ENCODE assay signal across 10 mouse cellular contexts in the genomic region with DNA sequence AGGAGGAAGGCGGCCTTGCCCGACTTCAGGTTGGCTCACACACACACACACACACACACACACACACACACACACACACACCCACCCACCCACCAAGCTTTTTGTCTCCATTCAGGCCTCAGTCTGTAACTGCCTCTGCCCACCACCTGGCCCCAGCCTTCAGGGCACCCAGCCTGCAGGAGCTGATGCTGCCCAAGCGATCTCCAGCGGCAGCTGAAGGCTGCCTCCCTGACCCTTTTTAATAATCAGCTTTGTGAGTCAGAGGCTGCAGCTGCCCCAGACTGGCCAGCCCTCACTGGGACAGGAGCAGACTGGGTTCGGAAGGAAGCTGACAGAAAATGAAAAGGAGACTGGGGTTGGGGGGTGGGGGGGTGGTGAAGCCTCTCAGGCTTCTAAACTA. TPM values are rescaled to one million over a fixed set of nuclear protein-coding genes. Genes with fewer than 3 reads are reported as not detected.
DNase-seq lines count a peak whose midpoint lies in the region; ATAC-seq lines count a peak whose summit lies in the region.
"Had no signal": no experiment of that assay in that cellular context is flagged by ENCODE, and none has a peak within 500 bp of the region (broad histone marks: within the 10 kb centered on the region; RNA-seq: fewer than 3 reads in every experiment).

No protein-coding gene starts in this region.

- peak overlapping the region; percentile 48; the same call in 1 of the 2 replicates for H3K27ac ChIP-seq in heart, embryonic 13.5 days (replicated peaks)
- no peak overlapping the region; the same call in 1 of the 2 replicates for H3K27ac ChIP-seq in embryonic facial prominence, embryonic 14.5 days (replicated peaks; ENCODE audit: low read depth, low read length)
- H3K27ac ChIP-seq in midbrain, embryonic 13.5 days, result peak overlapping the region; percentile 70

- intact Hi-C loops in heart, postnatal 14 days (cut with DNase I), result no loop called here

- H3K4me2 ChIP-seq in heart, embryonic 13.5 days, result peak overlapping the region; percentile 27; the same call in 1 of the 2 replicates
- no peak overlapping the region for H3K4me2 ChIP-seq in embryonic facial prominence, embryonic 14.5 days (ENCODE audit: low read depth, low read length)
- H3K4me2 ChIP-seq in midbrain, embryonic 13.5 days (replicated peaks), result peak overlapping the region; percentile 86

- no peaks in the 10 kb centered on the region for H3K9me3 ChIP-seq in heart, embryonic 13.5 days
- H3K9me3 ChIP-seq in embryonic facial prominence, embryonic 14.5 days (ENCODE audit: control insufficient read depth, low read length), result no peaks in the 10 kb centered on the region
- no peaks in the 10 kb centered on the region for H3K9me3 ChIP-seq in midbrain, embryonic 13.5 days

- ATAC-seq in heart, embryonic 13.5 days (ENCODE audit: extremely low read depth, insufficient number of reproducible peaks, low FRiP score, low TSS enrichment), result no peak
- 0 out of 2 replicates have a peak, but pooled peaks have one; percentile 20 for ATAC-seq in embryonic facial prominence, embryonic 14.5 days (ENCODE audit: low read depth)
- no peak for ATAC-seq in midbrain, embryonic 13.5 days

- no peak for DNase-seq in heart, postnatal 14 days
- peak; percentile 76 for DNase-seq in adrenal gland, adult 2 months
- peak; percentile 57 for DNase-seq in embryonic facial prominence, embryonic 14.5 days (ENCODE audit: low spot score)
- DNase-seq in thymus, postnatal 14 days, result no peak
- no peak for DNase-seq in spleen, adult 12 weeks (ENCODE audit: low spot score)
- no peak for DNase-seq in cerebellum, adult 9-11 months
- DNase-seq: cerebellum, adult 18-20 months; gastrocnemius, postnatal 36 days had no signal

- peaks cover 3% of the 10 kb centered on the region; the same call in 1 of the 2 replicates for H3K36me3 ChIP-seq in heart, embryonic 13.5 days
- H3K36me3 ChIP-seq in embryonic facial prominence, embryonic 14.5 days (ENCODE audit: control insufficient read depth, insufficient read depth, low read length), result no peaks in the 10 kb centered on the region
- no peaks in the 10 kb centered on the region for H3K36me3 ChIP-seq in midbrain, embryonic 13.5 days

- no peaks in the 10 kb centered on the region for H3K27me3 ChIP-seq in heart, embryonic 13.5 days (replicated peaks)
- no peaks in the 10 kb centered on the region for H3K27me3 ChIP-seq in embryonic facial prominence, embryonic 14.5 days (replicated peaks; ENCODE audit: control insufficient read depth, insufficient read depth, low read length)
- H3K27me3 ChIP-seq in midbrain, embryonic 13.5 days, result no peaks in the 10 kb centered on the region

- WGBS in heart, embryonic 13.5 days, result 60% methylated on average over 5 of the region's 5 CpGs
- WGBS in embryonic facial prominence, embryonic 14.5 days, result 42% methylated on average over 3 of the region's 5 CpGs
- WGBS in midbrain, embryonic 13.5 days, result 35% methylated on average over 5 of the region's 5 CpGs

- peak overlapping the region; percentile 10 for H3K4me3 ChIP-seq in heart, embryonic 13.5 days
- no peak overlapping the region for H3K4me3 ChIP-seq in embryonic facial prominence, embryonic 14.5 days (ENCODE audit: low read depth, low read length)
- H3K4me3 ChIP-seq in midbrain, embryonic 13.5 days (replicated peaks), result peak overlapping the region; percentile 9

- H3K9ac ChIP-seq in heart, embryonic 13.5 days, result peak overlapping the region; percentile 45; the same call in 1 of the 2 replicates
- no peak overlapping the region for H3K9ac ChIP-seq in embryonic facial prominence, embryonic 14.5 days (ENCODE audit: low read depth, low read length)
- H3K9ac ChIP-seq in midbrain, embryonic 13.5 days (replicated peaks), result 0 out of 2 replicates have a peak overlapping the region, but pooled peaks have one; percentile 44

- peaks cover 73% of the 10 kb centered on the region for H3K4me1 ChIP-seq in heart, embryonic 13.5 days
- H3K4me1 ChIP-seq in embryonic facial prominence, embryonic 14.5 days (ENCODE audit: control insufficient read depth, insufficient read depth, low read length), result peaks cover 11% of the 10 kb centered on the region; the same call in 1 of the 2 replicates
- peaks cover 54% of the 10 kb centered on the region for H3K4me1 ChIP-seq in midbrain, embryonic 13.5 days (replicated peaks)

RNA-seq across cellular contexts. Expression of gene Mxra7, which starts 2.6 kb away (rescaled TPM):
- 18.4 and 19.3 TPM in 2 replicates for polyA plus RNA-seq in heart, embryonic 13.5 days (2015; fragmentation: Nextera tagmentation; extraction: Ambion mirVana)
- total RNA-seq in heart, postnatal 14 days (2021), result 10 to 100 TPM; 27.7 to 32.1 TPM
- total RNA-seq in adrenal gland, adult 2 months (2021), result 10 to 100 TPM; 37.2 to 78.7 TPM
- polyA plus RNA-seq in adrenal gland, adult 2 months (2012; rRNA removed), result 282 and 392 TPM in 2 replicates
- 17.3 and 17.6 TPM in 2 replicates for polyA plus RNA-seq in embryonic facial prominence, embryonic 14.5 days (2014; fragmentation: Nextera tagmentation; extraction: Ambion mirVana)
- polyA plus RNA-seq in midbrain, embryonic 13.5 days (2015; fragmentation: Nextera tagmentation; extraction: Ambion mirVana), result 32.5 and 40.4 TPM in 2 replicates

RNA-seq across cellular contexts. Expression of gene Mettl23, which starts 17.8 kb away (rescaled TPM):
- 63.8 and 68.8 TPM in 2 replicates for polyA plus RNA-seq in heart, embryonic 13.5 days (2015; fragmentation: Nextera tagmentation; extraction: Ambion mirVana)
- total RNA-seq in heart, postnatal 14 days (2021), result 10 to 100 TPM; 37.3 to 37.8 TPM
- total RNA-seq in adrenal gland, adult 2 months (2021), result 10 to 100 TPM; 22.5 to 35.2 TPM
- 25.9 and 26.6 TPM in 2 replicates for polyA plus RNA-seq in adrenal gland, adult 2 months (2012; rRNA removed)
- 75.8 and 77.4 TPM in 2 replicates for polyA plus RNA-seq in embryonic facial prominence, embryonic 14.5 days (2014; fragmentation: Nextera tagmentation; extraction: Ambion mirVana)
- polyA plus RNA-seq in midbrain, embryonic 13.5 days (2015; fragmentation: Nextera tagmentation; extraction: Ambion mirVana), result 79.0 and 80.0 TPM in 2 replicates

RNA-seq across cellular contexts. Expression of gene Jmjd6, which starts 18.0 kb away (rescaled TPM):
- polyA plus RNA-seq in heart, embryonic 13.5 days (2015; fragmentation: Nextera tagmentation; extraction: Ambion mirVana), result 61.7 and 75.3 TPM in 2 replicates
- total RNA-seq in heart, postnatal 14 days (2021), result 10 to 100 TPM; 34.4 to 37.3 TPM
- 10 to 100 TPM; 30.6 to 50.7 TPM for total RNA-seq in adrenal gland, adult 2 months (2021)
- 17.3 and 18.8 TPM in 2 replicates for polyA plus RNA-seq in adrenal gland, adult 2 months (2012; rRNA removed)
- 72.9 and 74.8 TPM in 2 replicates for polyA plus RNA-seq in embryonic facial prominence, embryonic 14.5 days (2014; fragmentation: Nextera tagmentation; extraction: Ambion mirVana)
- 78.7 and 84.0 TPM in 2 replicates for polyA plus RNA-seq in midbrain, embryonic 13.5 days (2015; fragmentation: Nextera tagmentation; extraction: Ambion mirVana)

RNA-seq across cellular contexts. Expression of gene Mfsd11, which starts 27.0 kb away (rescaled TPM):
- 32.2 and 35.5 TPM in 2 replicates for polyA plus RNA-seq in heart, embryonic 13.5 days (2015; fragmentation: Nextera tagmentation; extraction: Ambion mirVana)
- total RNA-seq in heart, postnatal 14 days (2021), result 10 to 100 TPM; 39.8 to 40.4 TPM
- 10 to 100 TPM; 31.3 to 43.6 TPM for total RNA-seq in adrenal gland, adult 2 months (2021)
- 36.8 and 48.1 TPM in 2 replicates for polyA plus RNA-seq in adrenal gland, adult 2 months (2012; rRNA removed)
- polyA plus RNA-seq in embryonic facial prominence, embryonic 14.5 days (2014; fragmentation: Nextera tagmentation; extraction: Ambion mirVana), result 42.8 and 43.9 TPM in 2 replicates
- 48.3 and 48.8 TPM in 2 replicates for polyA plus RNA-seq in midbrain, embryonic 13.5 days (2015; fragmentation: Nextera tagmentation; extraction: Ambion mirVana)

RNA-seq across cellular contexts. Expression of gene Srsf2, which starts 27.7 kb away (rescaled TPM):
- polyA plus RNA-seq in heart, embryonic 13.5 days (2015; fragmentation: Nextera tagmentation; extraction: Ambion mirVana), result 530 and 543 TPM in 2 replicates
- 100 to 1,000 TPM; 125 to 133 TPM for total RNA-seq in heart, postnatal 14 days (2021)
- total RNA-seq in adrenal gland, adult 2 months (2021), result 100 to 1,000 TPM; 223 to 256 TPM
- 693 and 1,121 TPM in 2 replicates for polyA plus RNA-seq in adrenal gland, adult 2 months (2012; rRNA removed)
- 663 and 697 TPM in 2 replicates for polyA plus RNA-seq in embryonic facial prominence, embryonic 14.5 days (2014; fragmentation: Nextera tagmentation; extraction: Ambion mirVana)
- polyA plus RNA-seq in midbrain, embryonic 13.5 days (2015; fragmentation: Nextera tagmentation; extraction: Ambion mirVana), result 648 and 659 TPM in 2 replicates

Comparison
In these comparisons a context has a peak if more than half of its experiments do, and no peak if none do; other contexts are left out.
1. DNase-seq: peak in adrenal gland, adult 2 months (single experiment) and embryonic facial prominence, embryonic 14.5 days (single experiment); none in heart, postnatal 14 days (0 of 2), thymus, postnatal 14 days (single experiment), spleen, adult 12 weeks (single experiment) and cerebellum, adult 9-11 months (single experiment).